Mouse (Mus musculus) urinary bladder, postnatal 25 days (tissue): ENCODE results near the gene Vstm4.

Experiments
- DNase-seq: peaks from one replicate; pipeline ENCODE4 v3.0.0; 2022; ENCODE audit warnings: low spot score

The Vstm4 gene

GRCm38 (mm10) chr14:32856681-32857328 is at the start of gene Vstm4:
Gene Vstm4, plus strand, starts transcription at chr14:32856756.
- DNase-seq, result peak; percentile 53

GRCm38 (mm10) chr14:32810111-32810510 is 46.4 kb upstream of the Vstm4 start:
- DNase-seq, result no peak

DNA sequence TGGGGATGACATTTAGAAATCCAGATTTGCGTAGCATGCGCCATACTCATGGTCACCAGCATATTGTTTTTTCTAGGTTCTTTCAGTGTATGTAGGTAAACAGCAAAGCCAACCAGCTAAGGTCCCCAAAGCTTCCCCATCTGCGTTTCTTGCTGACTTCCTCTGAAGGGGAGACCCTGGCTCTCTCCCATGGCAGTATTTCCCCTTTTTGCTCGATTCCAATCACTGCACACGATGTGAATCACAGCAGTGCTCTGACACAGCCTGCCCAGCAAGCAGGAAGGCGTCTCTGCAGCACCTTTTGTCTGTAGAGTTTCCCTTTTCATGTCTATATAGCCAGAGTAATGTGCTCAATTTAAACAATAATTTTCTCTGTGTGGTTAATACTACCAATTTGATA is 44.1 kb upstream of the Vstm4 start:
- no peak for DNase-seq

DNA sequence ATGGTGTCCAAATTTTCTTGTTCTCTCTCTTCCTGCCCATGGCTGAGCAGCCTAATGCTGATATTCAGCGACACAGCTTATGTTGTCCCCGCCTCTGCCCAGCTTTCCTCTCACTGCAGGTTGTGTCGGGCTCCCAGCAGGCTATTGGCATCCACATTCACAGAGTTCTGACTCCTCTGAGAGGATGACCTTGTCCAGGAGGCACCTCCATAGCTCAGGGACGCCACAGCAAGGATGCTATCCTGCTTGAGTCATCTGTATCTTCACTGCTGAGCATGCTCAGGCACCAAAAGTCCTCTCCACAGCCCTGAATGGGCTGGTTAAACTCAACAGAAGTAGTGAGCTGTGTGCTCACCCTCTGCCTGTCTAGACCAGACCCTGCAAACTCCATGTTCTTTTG is 41.6 kb upstream of the Vstm4 start:
- no peak for DNase-seq

DNA sequence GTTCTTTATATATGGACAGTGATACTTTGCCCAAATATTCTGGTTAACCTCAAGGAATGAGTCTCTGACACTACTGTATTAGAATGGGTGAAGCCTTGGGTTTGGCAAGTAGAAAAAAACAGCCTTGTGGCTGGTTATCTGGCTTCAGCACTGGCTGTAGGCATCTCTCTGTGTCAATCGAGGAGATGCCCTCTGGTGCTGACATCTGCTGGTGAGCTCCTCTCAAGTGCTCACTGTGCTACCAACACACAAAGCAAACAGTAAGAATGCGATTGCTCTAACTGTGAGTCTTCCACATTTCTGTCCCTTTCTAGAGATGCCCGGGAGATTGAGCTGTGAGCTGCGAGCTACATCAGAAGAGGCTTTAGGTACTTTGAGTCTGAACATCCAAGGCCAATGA is 40.0 kb upstream of the Vstm4 start:
- DNase-seq, result no peak

DNA sequence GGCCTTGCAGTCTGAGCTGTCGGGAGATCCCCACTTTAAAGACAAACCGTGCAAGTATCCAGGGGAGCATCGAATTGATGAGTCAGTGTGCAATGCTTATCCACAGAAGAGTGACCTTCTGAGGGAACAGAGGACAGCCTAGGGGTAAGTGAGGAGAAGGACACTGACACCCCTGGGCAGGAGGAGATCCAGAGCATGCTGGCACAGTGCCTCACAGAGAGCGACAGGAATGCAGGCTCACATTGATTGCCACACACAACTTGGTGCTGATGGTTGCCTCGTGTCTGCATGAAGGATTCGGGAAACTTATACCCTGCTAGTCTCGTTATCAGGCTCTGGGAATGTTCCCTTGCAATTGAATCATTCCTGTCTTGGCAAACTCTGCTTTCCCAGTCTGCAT is 39.3 kb upstream of the Vstm4 start:
- no peak for DNase-seq

GRCm38 (mm10) chr14:32819297-32819696 is 37.3 kb upstream of the Vstm4 start:
- no peak for DNase-seq

DNA sequence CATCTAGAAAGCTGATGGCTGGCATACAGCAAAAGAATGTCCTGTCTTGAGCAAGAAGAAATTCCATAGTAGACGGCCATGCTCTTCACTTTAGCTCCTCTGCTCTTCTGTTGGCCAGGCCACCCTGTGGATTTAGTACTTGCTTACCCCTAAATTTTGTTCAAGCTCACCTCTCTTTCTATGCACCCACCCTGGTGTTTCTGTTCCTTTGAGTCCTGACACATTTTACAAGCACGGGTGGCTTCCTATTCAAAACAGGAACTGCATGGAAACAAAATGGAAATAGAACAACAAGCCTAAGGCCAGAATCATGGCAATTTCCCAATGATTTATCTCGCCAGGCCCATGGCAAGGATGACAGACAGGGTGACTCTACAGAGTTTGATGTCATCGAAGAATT is 33.7 kb upstream of the Vstm4 start:
- no peak for DNase-seq

DNA sequence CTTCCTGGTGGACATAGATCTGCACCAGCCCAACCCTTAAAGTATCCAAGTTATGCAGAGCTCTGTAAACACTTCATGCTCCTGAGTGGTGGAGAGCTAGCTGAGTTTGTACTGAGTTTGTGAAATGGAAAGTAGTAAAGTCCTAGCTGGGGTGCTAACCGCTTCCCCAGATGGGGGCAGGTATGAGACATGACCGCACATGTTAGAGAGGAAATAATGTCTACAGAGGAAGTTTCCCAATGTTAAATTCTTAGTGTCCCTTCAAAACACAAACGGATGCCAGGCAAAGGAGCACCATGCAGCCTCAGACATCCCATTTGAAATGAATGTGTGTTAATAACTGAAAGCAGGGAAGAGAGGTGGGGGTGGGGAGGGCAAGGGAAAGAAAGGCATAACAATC is 32.7 kb upstream of the Vstm4 start:
- DNase-seq, result no peak

DNA sequence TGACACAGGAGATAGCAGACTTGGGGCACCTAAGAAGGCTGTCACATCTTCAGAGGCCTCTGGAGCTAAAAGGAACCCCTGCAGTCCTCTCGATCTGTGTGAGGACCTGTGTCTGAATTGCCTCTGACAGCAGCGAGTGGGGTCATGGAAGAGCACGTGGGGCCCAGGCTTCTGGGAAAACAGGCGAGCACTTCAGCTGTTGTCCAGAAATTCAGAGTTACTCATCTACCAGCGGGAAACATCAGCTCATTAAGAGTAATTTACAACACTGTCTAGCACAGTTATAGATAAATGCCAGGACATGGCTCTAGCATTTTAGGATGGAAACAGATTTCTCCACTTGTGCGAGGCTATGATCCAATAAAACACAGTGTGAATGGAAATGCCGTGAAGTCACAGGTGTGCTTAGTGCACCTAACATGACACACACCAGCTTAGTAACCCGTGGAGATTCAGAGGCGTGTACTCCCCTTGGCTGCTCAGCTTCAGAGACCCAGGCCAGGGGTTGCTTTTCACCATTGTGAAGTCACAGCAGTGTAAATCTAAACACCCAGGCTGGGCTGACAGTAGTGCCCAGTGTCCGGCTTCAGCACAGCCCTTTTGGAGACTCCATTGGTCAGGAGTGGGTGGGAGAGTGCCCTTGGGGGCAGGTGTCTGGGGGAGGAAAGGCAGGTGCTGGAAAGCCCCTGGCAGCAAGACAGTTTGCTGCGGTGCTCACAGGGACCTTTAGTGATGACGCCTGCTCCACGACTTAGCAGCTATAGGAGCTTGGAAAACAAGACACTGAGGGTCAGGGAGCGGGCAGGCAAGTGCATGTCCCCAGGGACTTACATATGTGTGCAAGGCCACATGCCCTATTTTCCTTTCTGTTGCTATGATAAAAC is 32.0 kb upstream of the Vstm4 start:
- no peak for DNase-seq

DNA sequence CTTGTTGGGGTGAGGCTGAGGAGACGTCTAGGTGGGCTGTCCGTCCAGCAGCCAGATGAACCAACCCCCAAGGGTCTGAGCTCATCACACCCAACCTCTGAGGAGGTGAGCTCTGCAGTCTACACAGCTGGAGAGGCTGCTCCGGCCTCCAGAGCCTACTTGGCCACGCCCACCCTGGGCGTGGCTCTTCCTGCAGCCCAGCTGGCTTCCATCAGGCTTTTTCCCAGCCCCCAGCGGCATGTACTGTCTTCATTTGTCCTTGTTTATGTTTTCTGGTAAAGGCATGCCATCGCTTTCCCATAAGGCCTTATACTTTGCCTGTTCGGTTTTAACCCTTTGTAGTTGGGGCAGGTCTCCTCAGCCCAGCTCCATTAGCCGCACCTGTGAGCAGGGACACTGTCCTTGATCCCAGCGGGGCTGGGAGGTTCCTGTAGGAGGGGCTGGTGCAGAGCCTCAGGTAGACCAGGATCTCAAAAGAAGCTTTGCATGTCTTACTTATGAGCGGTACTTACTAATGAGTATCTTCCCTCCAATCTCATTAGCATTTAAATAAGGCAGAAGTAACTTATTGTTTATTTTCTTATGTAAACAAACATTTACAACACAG is 31.0 kb upstream of the Vstm4 start:
- peak; percentile 26 for DNase-seq

- peak; percentile 12 for DNase-seq
These were observed 29.4 kb upstream of the Vstm4 start for GRCm38 (mm10) chr14:32827165-32827564.

- no peak for DNase-seq
These were observed 28.4 kb upstream of the Vstm4 start for GRCm38 (mm10) chr14:32827994-32828650.

DNA sequence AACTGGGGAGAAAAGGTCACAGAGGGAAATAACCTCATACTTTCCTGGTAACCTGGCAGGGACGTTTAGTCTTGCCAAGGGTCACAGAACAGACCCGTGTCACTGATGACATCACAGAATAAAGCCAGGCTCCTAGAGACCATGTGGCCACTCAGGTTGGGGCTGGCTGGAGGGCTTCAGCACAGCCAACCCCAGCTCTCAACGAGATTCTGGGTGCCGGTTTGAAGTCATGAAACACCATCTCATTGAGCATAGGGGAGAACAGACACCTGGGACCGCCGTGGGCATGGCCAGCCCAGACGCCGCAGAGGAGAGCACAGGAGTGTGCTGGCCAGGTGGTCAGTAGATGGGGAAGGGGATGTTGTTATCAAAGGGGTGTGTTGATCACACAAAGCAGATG is 22.7 kb upstream of the Vstm4 start, which contains the start of gene Fam170b:
TSS of gene Fam170b (plus strand) at position 116 of the 400 bp plus-strand sequence.
- no peak for DNase-seq

GRCm38 (mm10) chr14:32835181-32835580 is 21.4 kb upstream of the Vstm4 start:
- DNase-seq, result no peak

GRCm38 (mm10) chr14:32835596-32835995 is 21.0 kb upstream of the Vstm4 start:
- no peak for DNase-seq

- DNase-seq, result no peak
These were observed 20.4 kb upstream of the Vstm4 start for GRCm38 (mm10) chr14:32836191-32836590.

- DNase-seq, result no peak
These were observed 14.5 kb upstream of the Vstm4 start for GRCm38 (mm10) chr14:32842052-32842451.

DNA sequence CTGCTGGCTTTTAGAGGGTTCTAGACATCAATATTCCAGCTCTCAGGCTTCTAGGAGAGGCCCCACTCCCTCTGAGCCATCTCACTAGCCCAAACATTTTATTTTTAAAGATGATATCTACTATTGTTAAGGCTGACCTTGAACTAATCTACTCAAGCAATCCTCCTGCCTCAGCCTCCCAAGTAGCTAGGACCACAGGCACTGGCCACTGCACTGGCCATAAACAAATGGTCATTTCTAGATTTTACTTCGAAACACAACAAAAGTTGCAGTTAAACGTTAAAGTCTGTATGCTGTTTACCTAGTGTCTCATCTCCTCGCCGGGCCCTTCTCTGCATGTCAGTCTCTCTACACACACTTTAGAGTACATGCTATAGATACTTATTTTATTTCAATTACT is 2.5 kb upstream of the Vstm4 start:
- no peak for DNase-seq

- DNase-seq, result no peak
These were observed 310 bp upstream of the Vstm4 start for GRCm38 (mm10) chr14:32856246-32856645.

- DNase-seq, result no peak
These were observed 1.8 kb downstream of the Vstm4 start for GRCm38 (mm10) chr14:32858361-32858760.

DNA sequence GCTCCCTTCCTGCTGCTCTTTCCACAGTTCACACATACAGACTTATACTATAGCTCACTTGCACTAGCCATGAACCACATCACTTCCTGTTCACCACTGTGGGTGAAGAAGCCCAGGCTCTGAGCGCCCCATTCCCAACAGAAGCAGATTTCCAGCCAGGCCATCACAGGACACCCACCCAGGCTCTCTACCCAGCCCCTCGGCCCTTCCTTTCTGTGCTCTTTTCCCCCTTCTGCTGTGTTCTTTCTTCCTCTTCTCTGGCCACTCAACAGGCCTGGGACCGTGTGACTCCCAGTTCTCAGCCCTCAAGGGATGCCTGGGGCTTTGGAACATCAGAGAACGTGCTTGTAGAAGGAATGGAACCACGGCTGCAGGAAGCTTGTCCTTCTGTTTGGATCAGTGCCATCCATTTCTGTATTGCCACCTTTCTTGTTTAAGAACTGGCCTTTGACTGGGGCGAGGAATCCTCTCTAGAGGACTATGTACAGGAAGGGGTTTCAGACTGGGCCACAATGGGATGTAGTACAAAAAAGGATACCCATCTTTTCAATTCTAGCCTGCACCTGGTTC is 2.5 kb downstream of the Vstm4 start:
- no peak for DNase-seq
